Mouse (Mus musculus) megakaryocyte, embryonic 14.5 days (primary cell): Measurements from ENCODE around the gene Nars2. TPM values are rescaled to one million over a fixed set of nuclear protein-coding genes. Genes with fewer than 3 reads are reported as not detected.
"Not testable (repeated sequence)": the region's sequence is repeated elsewhere in the genome, so short reads cannot be mapped to it uniquely, and the experiment has no call there.

Source experiments
- H3K27me3 ChIP-seq: replicated peaks from 2 replicates; pipeline ENCODE3; 2012; ENCODE audit warnings: inconsistent platforms
- H3K36me3 ChIP-seq: replicated peaks from 2 replicates; pipeline ENCODE3; 2012; ENCODE audit warnings: low read length, inconsistent platforms, mixed read lengths
- H3K4me1 ChIP-seq: 2 replicates; pipeline ENCODE4 v1.6.1; 2012; ENCODE audit warnings: inconsistent platforms
- H3K4me3 ChIP-seq: replicated peaks from 2 replicates; pipeline ENCODE3; 2012; ENCODE audit warnings: moderate library complexity, mild to moderate bottlenecking, inconsistent platforms
- H3K9me3 ChIP-seq: 2 replicates; pipeline ENCODE4 v1.6.1; 2012; ENCODE audit warnings: inconsistent platforms
- FLI1 ChIP-seq: IDR thresholded peaks from 2 replicates; pipeline ENCODE4 v1.6.1; 2012; ENCODE audit warnings: low read length, inconsistent platforms, mixed read lengths
- GATA1 ChIP-seq: IDR thresholded peaks from 3 replicates; pipeline ENCODE4 v1.6.1; 2012; ENCODE audit warnings: mixed read lengths, low read length, inconsistent platforms, borderline replicate concordance
- polyA plus RNA-seq: library from polyadenylated mRNA; stranded (reverse); fragments of >175 nt; gene quantifications from 2 replicates; pipeline ENCODE4 v1.2.3, GENCODE M21; 2012; ENCODE audit warnings: low replicate concordance; ENCODE audit not compliant: insufficient read depth

The Nars2 gene
- polyA plus RNA-seq, 1 experiment: 1.1 TPM

GRCm38 (mm10) chr7:96910310-96910960 lies 40.9 kb upstream of the Nars2 start:
- TF ChIP-seq FLI1 (no peak), GATA1 (no peak)
- Histone ChIP-seq H3K4me3 (no peak overlapping the region), H3K4me1 (peaks cover 13% of the 10 kb centered on the region; the same call in 1 of the 2 replicates)

GRCm38 (mm10) chr7:96914031-96914430 lies 37.3 kb upstream of the Nars2 start:
- Histone ChIP-seq H3K9me3 (no peaks in the 10 kb centered on the region), H3K4me1 (peaks cover 17% of the 10 kb centered on the region; the same call in 1 of the 2 replicates), H3K4me3 (peak overlapping the region; percentile 75), H3K36me3 (no peaks in the 10 kb centered on the region), H3K27me3 (peaks cover 26% of the 10 kb centered on the region)
- TF ChIP-seq FLI1 (no peak), GATA1 (no peak)

More at GRCm38 (mm10) chr7:96910310-96910960, 40.9 kb upstream of the Nars2 start:
- H3K9me3 ChIP-seq: no peaks in the 10 kb centered on the region
- no peaks in the 10 kb centered on the region for H3K36me3 ChIP-seq
- peaks cover 30% of the 10 kb centered on the region for H3K27me3 ChIP-seq

- Histone ChIP-seq H3K27me3 (peaks cover 23% of the 10 kb centered on the region), H3K36me3 (no peaks in the 10 kb centered on the region), H3K9me3 (no peaks in the 10 kb centered on the region), H3K4me1 (peaks cover 17% of the 10 kb centered on the region; the same call in 1 of the 2 replicates), H3K4me3 (no peak overlapping the region)
- no peak for TF ChIP-seq FLI1
- TF ChIP-seq GATA1: no peak
Measured at GRCm38 (mm10) chr7:96915452-96916105, 35.7 kb upstream of the Nars2 start.

GRCm38 (mm10) chr7:96920447-96921095 lies 30.7 kb upstream of the Nars2 start:
- Histone ChIP-seq H3K36me3 (no peaks in the 10 kb centered on the region), H3K9me3 (no peaks in the 10 kb centered on the region), H3K4me3 (no peak overlapping the region), H3K27me3 (peaks cover 21% of the 10 kb centered on the region), H3K4me1 (peaks cover 2% of the 10 kb centered on the region; the same call in 1 of the 2 replicates)
- TF ChIP-seq GATA1 (no peak), FLI1 (no peak)

- Histone ChIP-seq H3K36me3 (no peaks in the 10 kb centered on the region), H3K9me3 (peaks cover 5% of the 10 kb centered on the region), H3K4me3 (peak overlapping the region; percentile 5), H3K27me3 (peaks cover 16% of the 10 kb centered on the region), H3K4me1 (no peaks in the 10 kb centered on the region)
- TF ChIP-seq GATA1: no peak
- no peak for TF ChIP-seq FLI1
Measured at GRCm38 (mm10) chr7:96922927-96923326, 28.4 kb upstream of the Nars2 start.

- Histone ChIP-seq H3K27me3 (peaks cover 3% of the 10 kb centered on the region), H3K4me3 (no peak overlapping the region), H3K36me3 (peaks cover 7% of the 10 kb centered on the region), H3K4me1 (peaks cover 7% of the 10 kb centered on the region), H3K9me3 (peaks cover 23% of the 10 kb centered on the region)
- no peak for TF ChIP-seq FLI1
- no peak for TF ChIP-seq GATA1
Measured at GRCm38 (mm10) chr7:96943715-96944377, 7.5 kb upstream of the Nars2 start.

GRCm38 (mm10) chr7:96946501-96946900 lies 4.8 kb upstream of the Nars2 start:
- not testable (repeated sequence) for H3K4me3 ChIP-seq, H3K36me3 ChIP-seq, H3K27me3 ChIP-seq
- Histone ChIP-seq H3K4me1 (peaks cover 21% of the 10 kb centered on the region), H3K9me3 (peaks cover 19% of the 10 kb centered on the region)

- H3K9me3 ChIP-seq: peaks cover 14% of the 10 kb centered on the region
- peak overlapping the region; percentile 99 for H3K4me3 ChIP-seq
- TF ChIP-seq FLI1 (no peak), GATA1 (no peak)
- H3K4me1 ChIP-seq: peaks cover 39% of the 10 kb centered on the region
- H3K36me3 ChIP-seq: peaks cover 25% of the 10 kb centered on the region
- no peaks in the 10 kb centered on the region for H3K27me3 ChIP-seq
Measured at GRCm38 (mm10) chr7:96952094-96952493, 789 bp downstream of the Nars2 start.

- Histone ChIP-seq H3K27me3 (no peaks in the 10 kb centered on the region), H3K4me1 (peaks cover 6% of the 10 kb centered on the region), H3K4me3 (no peak overlapping the region), H3K9me3 (no peaks in the 10 kb centered on the region), H3K36me3 (peaks cover 67% of the 10 kb centered on the region)
- no peak for TF ChIP-seq FLI1
Measured at GRCm38 (mm10) chr7:96959168-96959567, 7.9 kb downstream of the Nars2 start.
